Mouse (Mus musculus) C2C12 (cell line): ENCODE data around the gene Cradd.

Experiments
- CTCF ChIP-seq: IDR thresholded peaks from one replicate; pipeline ENCODE4 v1.5.1; 2011; ENCODE audit not compliant: control insufficient read depth, insufficient read depth, insufficient read length
- USF1 ChIP-seq: IDR thresholded peaks from one replicate; pipeline ENCODE4 v1.6.1; 2011; ENCODE audit warnings: low read depth, mild to moderate bottlenecking, control low read depth, moderate library complexity

GRCm38 (mm10) chr10:95304240-95304639 is 19.7 kb downstream of the Cradd start:
- TF ChIP-seq CTCF: no peak
- no peak for TF ChIP-seq USF1
